Mouse (Mus musculus) kidney, adult 8-10 months (tissue): ENCODE results near the gene Clk3.
A peak's percentile ranks its signal among the peaks of the same experiment; 100 is the strongest.

Experiments used
- DNase-seq, 2 experiments: peaks; one replicate each; pipeline ENCODE4 v3.0.0; 2022

Clk3 gene

GRCm38 (mm10) chr9:57770214-57770613 is 4.6 kb upstream of the Clk3 start:
- DNase-seq, result no peak

GRCm38 (mm10) chr9:57769539-57770069 is 3.9 kb upstream of the Clk3 start:
- no peak for DNase-seq

DNA sequence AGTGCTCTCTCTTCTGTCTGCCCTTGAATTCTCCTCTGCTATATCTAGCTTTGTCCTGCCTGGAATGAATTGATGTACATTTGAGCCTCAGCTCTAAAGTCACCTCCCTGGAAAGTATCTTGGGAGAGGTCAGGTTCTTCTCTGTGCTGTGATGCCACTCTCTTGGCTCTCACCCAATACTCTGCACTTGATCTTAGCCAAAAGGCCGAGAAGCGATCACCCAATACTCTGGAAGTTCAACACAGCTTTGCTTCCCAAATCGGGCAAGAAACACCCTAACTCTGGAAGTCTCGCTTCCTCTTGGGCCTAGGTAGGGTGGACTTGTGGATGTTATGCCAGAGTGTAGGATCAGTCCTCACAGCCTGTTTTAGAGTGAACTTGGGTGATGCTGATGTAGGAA is 1.6 kb upstream of the Clk3 start:
- no peak for DNase-seq

GRCm38 (mm10) chr9:57766431-57766830 is 771 bp upstream of the Clk3 start:
- DNase-seq, result no peak

DNA sequence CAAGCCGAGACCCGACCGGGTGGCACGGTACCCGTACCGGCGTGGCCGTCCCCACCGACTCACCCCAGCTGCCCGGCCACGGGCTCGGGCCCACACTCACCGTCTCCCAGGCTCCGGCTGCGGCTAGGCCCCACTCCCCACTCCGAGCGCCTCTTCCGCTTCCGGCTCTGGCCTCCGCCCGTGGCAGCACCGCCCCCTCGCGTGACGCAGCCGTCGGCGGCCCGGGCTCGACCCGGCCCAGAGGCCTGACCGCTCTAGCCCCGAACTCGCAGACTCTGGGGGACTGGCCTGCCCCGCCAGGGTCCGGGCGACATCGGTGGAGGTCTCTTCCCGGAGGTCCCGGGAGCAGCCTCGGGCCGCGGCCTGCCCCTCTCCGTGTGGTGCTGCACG is 691 bp downstream of the Clk3 start:
- peak; percentile 93 for DNase-seq

DNA sequence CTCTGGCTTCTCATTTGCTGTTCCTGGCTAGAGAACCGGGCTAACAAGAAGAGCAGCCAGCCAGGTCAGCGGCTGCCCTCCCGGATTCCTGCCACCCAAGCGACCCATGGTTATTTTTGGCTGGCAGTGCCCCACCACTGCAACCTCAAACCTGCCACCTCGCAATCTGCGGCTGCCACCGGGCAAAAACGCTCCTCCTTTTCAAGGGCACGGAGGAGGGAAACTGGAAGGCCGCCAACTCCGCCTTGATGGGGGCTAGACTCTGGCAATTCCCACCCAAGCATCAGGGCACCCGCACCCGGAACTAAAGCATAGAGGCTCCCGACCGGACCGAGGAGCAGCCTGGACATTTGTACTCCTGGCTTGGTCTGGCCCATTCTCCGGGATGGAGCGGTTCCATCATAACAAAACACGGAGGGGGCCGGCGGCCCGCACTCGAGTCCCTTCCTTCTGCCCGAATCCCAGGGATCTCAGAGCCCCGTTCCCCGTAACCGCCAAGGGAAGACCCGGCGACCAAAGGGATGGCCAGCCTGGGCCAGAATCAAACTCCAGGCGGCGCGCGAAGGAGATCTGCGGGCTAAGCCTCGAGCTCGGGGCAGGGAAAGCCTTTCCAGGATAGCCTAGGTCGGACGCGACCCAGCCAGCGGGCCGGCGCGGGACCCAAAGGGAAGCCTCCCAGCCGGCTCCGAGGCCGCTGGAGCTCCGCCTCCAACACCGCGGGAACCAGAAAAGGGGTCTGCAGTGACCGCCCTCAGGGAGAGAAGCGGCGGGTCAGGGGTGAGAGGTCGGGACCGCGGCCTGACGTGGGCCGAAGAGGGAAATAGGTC is 1.3 kb downstream of the Clk3 start:
- peak; percentile 84 to 88 for DNase-seq

DNA sequence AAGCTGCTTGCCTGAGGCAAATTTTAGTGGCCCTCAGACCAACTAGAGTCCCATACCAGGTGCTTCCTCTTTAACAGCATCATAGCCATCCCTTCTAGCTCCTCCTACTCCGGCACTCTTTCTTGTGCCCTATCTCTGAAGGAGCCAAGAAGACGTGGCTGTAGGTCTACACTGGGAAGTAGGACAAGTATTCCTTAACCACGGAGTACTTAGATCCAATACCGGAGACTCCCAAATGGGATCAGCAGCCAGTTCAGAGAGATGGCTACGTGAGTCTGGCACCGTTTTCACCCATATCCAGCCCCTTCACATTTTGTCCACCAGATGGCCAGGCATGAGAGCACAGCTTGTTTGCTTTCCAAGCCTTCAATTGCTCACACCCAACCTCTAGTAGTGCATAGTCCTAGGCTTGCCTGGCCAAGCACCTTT is 3.1 kb downstream of the Clk3 start:
- peak; percentile 52 to 58 for DNase-seq

DNA sequence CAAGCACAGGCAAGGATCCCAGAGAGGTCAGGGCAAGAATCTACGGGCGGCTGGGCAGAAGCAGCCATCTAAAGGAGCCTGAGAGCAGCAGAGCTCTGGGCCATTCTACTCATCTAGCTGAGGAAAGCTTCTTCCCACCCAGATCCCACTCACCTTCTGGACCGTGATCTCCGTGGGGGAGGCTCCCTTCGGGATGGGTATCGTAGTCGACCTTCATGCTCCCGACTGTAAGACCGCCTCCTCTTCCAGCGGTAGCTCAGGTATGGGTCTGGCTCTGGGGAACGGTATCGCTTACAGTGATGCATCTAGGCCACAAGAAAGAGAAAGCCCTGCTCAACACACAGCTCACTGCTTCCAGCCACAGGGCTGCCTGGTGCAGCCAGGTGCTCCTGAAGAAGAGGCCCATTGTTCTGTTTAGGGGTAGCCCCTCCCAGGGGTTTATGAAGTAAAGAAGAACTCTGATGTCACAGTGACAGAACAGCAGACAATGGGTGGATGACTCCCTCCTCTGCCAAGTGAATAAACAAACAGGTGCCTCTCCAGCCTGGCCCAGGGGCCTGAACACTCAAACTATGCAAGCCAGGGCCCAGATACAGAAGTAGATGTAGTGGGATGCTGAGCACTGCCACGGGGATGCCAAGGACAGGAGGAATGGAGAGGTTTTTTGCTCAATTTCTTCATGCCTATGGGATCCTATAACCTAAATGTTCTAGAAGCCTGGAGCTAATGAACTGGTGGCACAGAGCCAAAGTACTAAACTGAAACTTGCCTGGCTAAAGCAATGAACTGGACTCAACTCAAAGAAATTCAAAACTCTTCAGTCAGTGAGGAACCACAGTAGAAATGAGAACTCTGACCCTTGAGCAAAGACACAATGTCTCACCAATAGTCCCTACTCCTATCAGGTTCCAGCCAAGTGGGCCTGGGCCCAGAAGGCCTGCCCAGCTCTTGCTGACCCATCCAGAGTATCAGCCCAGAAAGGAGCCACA is 3.8 kb downstream of the Clk3 start:
- peak; percentile 57 to 74 for DNase-seq

- DNase-seq, result no peak
These were observed 5.1 kb downstream of the Clk3 start for GRCm38 (mm10) chr9:57760416-57761146.

GRCm38 (mm10) chr9:57759289-57759688 is 6.4 kb downstream of the Clk3 start:
- peak; percentile 92 for DNase-seq

DNA sequence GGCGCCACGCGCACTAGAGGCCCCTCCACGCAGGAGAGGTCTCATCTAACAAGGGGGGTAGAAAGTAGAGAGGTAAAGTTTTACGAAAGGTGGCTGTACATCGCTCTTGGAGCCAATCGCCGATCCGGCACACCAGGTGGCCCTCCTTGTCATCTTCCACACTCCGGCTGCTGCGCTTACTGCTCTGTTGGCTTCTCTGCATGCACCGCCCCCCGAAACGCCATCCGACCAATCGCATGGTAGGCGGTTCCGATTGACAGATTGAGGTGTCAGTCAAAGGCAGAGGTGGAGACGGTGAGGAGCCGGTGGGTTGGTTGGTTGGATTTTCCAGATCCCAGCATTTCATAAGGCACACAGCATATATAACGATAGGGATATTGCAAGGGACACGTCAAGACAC is 7.1 kb downstream of the Clk3 start:
- DNase-seq, result no peak

GRCm38 (mm10) chr9:57757578-57757977 is 8.1 kb downstream of the Clk3 start:
- DNase-seq, result no peak

GRCm38 (mm10) chr9:57750901-57751300 is 14.8 kb downstream of the Clk3 start:
- DNase-seq, result no peak

- peak; percentile 70 to 79 for DNase-seq
These were observed 16.8 kb downstream of the Clk3 start for GRCm38 (mm10) chr9:57748831-57749230.

DNA sequence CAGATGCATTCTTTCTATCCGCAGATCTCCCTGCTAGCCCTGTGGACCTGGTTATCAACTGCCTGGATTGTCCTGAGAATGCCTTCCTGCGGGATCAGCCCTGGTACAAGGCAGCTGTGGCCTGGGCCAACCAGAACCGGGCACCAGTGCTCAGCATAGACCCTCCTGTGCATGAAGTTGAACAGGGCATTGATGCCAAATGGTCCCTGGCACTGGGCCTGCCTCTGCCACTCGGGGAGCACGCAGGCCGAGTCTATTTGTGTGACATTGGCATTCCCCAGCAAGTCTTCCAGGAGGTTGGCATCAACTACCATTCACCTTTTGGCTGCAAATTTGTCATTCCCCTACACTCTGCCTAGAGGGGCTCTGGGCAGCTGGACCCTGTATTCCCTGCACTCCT is 17.5 kb downstream of the Clk3 start:
- peak in 1 of 2 experiments; percentile 63 for DNase-seq

- DNase-seq, result no peak
These were observed 18.6 kb downstream of the Clk3 start for GRCm38 (mm10) chr9:57747067-57747466.

- DNase-seq, result peak in 1 of 2 experiments; percentile 61
These were observed 21.1 kb downstream of the Clk3 start for GRCm38 (mm10) chr9:57744462-57745091.

DNA sequence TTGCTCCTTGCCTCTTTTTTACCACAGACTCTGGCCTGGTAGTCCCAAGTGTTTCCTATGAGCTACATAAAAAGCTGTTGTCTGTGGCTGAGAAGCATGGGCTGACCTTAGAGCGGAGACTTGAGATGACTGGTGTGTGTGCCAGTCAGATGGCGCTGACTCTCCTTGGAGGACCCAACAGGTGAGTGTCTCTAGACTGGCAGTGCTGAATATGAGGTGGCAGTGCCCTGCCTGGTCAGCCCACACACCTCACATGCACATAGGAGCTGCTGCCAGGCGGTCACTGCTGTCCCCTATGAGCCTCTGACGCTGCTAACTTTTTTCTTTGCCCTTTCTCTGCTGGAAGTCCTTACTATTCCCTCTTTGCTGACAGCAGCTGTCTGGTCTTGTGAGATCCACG is 25.8 kb downstream of the Clk3 start:
- DNase-seq, result no peak

DNA sequence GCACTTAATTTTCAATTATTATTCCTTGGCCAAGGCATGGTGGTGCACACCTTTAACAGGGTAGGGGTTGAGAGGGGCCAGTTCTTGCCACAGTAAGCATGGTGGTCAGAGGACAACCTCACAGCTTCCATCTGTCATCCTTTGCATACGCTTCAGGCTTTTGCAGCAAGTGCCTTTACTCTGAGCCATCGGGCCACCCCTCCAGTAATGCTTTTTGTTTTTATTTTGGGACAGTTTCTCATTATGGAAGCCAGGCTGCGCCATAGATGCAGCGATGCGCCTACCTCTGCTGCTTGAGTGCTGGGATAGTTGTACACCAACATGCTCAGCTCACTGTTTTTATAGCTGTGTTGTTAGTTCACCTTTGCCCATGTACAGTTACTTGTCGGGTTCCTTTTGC is 32.1 kb downstream of the Clk3 start:
- DNase-seq, result no peak

DNA sequence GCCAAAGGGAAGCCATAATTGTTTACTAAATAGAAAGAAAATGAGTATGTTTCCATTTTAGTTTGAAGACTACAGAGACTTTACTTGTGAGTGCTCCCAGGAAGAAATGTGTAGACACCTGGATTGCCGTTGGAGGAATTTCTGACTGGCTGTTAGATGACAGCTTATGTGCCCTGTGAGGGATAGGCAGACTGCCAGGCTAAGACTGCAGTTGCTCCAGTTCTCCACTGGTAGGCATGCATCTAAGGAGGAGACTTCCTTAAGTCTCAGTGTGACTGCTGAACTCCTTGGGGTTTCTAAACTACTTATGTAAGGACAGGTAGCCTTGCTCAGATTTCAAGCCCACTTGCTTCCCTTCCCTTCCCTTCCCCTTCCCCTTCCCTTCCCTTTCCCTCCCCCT is 37.3 kb downstream of the Clk3 start:
- DNase-seq, result no peak

DNA sequence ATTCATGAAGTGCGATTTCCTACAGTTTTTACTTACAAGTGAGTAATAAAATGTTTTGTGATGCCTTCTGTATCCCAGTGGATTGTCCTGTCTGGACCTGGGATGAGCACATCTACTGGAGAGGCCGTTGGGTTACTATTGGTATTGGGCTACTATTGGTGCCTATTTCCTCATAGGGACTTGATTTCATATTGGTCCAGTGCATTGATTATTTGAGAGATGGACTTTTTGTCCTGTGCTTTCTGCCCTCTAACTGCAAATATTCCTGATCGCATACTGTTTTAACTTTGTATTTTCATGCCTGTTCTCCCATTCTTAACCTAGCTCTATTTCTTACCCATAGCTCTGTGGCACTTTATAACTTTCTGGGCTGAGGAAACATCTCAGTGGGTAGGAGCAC is 41.0 kb downstream of the Clk3 start:
- DNase-seq, result no peak

- DNase-seq, result no peak
These were observed 41.9 kb downstream of the Clk3 start for GRCm38 (mm10) chr9:57723796-57724195.
